Mouse (Mus musculus) kidney, adult 2 months (tissue): Measurements from ENCODE around the gene Ampd3.

Experiments
- CTCF ChIP-seq: fragments of 200-500 bp; conservative IDR thresholded peaks from 2 replicates; pipeline ENCODE4 v1.5.1; 2011; ENCODE audit warnings: low read depth, mild to moderate bottlenecking, control low read depth, low read length, moderate library complexity, mixed read lengths; ENCODE audit not compliant: insufficient read depth, insufficient read length
- POLR2A ChIP-seq: fragments of 200-500 bp; IDR thresholded peaks from one replicate; pipeline ENCODE4 v1.6.1; 2011; ENCODE audit warnings: low read depth, low read length, control low read depth

DNA sequence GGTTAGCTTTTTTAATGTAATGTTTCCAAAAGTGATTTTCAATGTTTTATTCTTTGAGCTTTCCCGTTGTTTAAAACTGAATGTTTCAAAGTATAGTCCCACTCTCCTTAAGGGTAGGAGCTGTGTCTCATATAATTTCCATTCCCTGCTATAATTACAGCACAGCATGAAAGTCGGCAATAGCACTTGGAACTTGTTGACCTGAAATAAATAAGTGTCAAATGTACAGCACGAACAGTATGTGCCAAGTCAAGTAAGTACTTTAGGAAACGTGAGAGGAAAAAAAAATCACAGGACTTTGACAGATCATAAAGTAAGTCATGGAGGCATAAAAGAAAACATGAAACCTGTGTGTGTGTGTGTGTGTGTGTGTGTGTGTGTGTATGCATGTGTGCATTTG is 54.0 kb downstream of the Ampd3 start:
- TF ChIP-seq CTCF (no peak), POLR2A (no peak)
